Mouse (Mus musculus) large intestine, adult 2 months (tissue): Measurements from ENCODE around the gene Myo3b. TPM values are rescaled to one million over a fixed set of nuclear protein-coding genes. Genes with fewer than 3 reads are reported as not detected.
A peak's percentile ranks its signal among the peaks of the same experiment; 100 is the strongest.

Source experiments
- DNase-seq: peaks from one replicate; pipeline ENCODE4 v3.0.0-alpha.2; 2012; ENCODE audit warnings: low read depth, low spot score
- WGBS: fragments of 180-500 bp; shearing (Covaris S2); methylation state at CpG from one replicate; pipeline ENCODE4 v1.1.7; 2018; 5-methylcytosine and 5-hydroxymethylcytosine counted together
- polyA plus RNA-seq: library from polyadenylated mRNA; depleted of rRNA; stranded (reverse); fragments of >200 nt; gene quantifications from 2 replicates; pipeline ENCODE4 v1.2.3, GENCODE M21; 2012; rRNA removed

The Myo3b gene
- polyA plus RNA-seq, 1 experiment = 0.06 TPM

- 76% methylated on average over 2 of the region's 2 CpGs for WGBS
- DNase-seq = no peak
Observed at GRCm38 (mm10) chr2:70404301-70404700, 365.4 kb downstream of the Myo3b start.

GRCm38 (mm10) chr2:70406846-70407245 lies 367.9 kb downstream of the Myo3b start:
- DNase-seq = no peak
- WGBS = 57% methylated on average over 5 of the region's 5 CpGs

GRCm38 (mm10) chr2:70407729-70408128 lies 368.8 kb downstream of the Myo3b start:
- DNase-seq = no peak

GRCm38 (mm10) chr2:70410298-70410885 lies 371.5 kb downstream of the Myo3b start:
- 77% methylated on average over 4 of the region's 4 CpGs for WGBS

More at GRCm38 (mm10) chr2:70407729-70408128, 368.8 kb downstream of the Myo3b start:
- 75% methylated on average over 5 of the region's 5 CpGs for WGBS

GRCm38 (mm10) chr2:70412315-70412714 lies 373.4 kb downstream of the Myo3b start:
- WGBS = 25% methylated on average over 13 of the region's 13 CpGs
- peak; percentile 27 for DNase-seq

More at GRCm38 (mm10) chr2:70410298-70410885, 371.5 kb downstream of the Myo3b start:
- DNase-seq = no peak

- no peak for DNase-seq
- 80% methylated on average over 1 of the region's 1 CpGs for WGBS
Observed at GRCm38 (mm10) chr2:70414386-70414785, 375.5 kb downstream of the Myo3b start.

GRCm38 (mm10) chr2:70415521-70415920 lies 376.6 kb downstream of the Myo3b start:
- DNase-seq = no peak
- WGBS = 86% methylated on average over 1 of the region's 1 CpGs

GRCm38 (mm10) chr2:70419336-70419735 lies 380.4 kb downstream of the Myo3b start:
- WGBS = 32% methylated on average over 6 of the region's 6 CpGs
- DNase-seq = no peak

GRCm38 (mm10) chr2:70421144-70421874 lies 382.4 kb downstream of the Myo3b start:
- WGBS = 63% methylated on average over 13 of the region's 13 CpGs
- no peak for DNase-seq

- no peak for DNase-seq
- WGBS = 58% methylated on average over 11 of the region's 11 CpGs
Observed at GRCm38 (mm10) chr2:70425611-70426010, 386.7 kb downstream of the Myo3b start.

GRCm38 (mm10) chr2:70443035-70443434 lies 404.1 kb downstream of the Myo3b start:
- no peak for DNase-seq
- 16% methylated on average over 4 of the region's 4 CpGs for WGBS

GRCm38 (mm10) chr2:70444141-70444540 lies 405.2 kb downstream of the Myo3b start:
- DNase-seq = no peak
- WGBS = 27% methylated on average over 7 of the region's 7 CpGs

- WGBS = 16% methylated on average over 12 of the region's 12 CpGs
- DNase-seq = no peak
Observed at GRCm38 (mm10) chr2:70456205-70456604, 417.3 kb downstream of the Myo3b start.

- no peak for DNase-seq
- WGBS = 79% methylated on average over 1 of the region's 1 CpGs
Observed at GRCm38 (mm10) chr2:70463606-70464005, 424.7 kb downstream of the Myo3b start.

- no peak for DNase-seq
- WGBS = 34% methylated on average over 5 of the region's 5 CpGs
Observed at GRCm38 (mm10) chr2:70471136-70471535, 432.2 kb downstream of the Myo3b start.

- 2% methylated on average over 48 of the region's 48 CpGs for WGBS
- DNase-seq = no peak
Observed at GRCm38 (mm10) chr2:70471861-70472620, 433.1 kb downstream of the Myo3b start.

Other genes with a start within 250 kb of the Myo3b start
- not detected in 2 replicates for gene Ccdc173, start 249.6 kb upstream of the Myo3b start, polyA plus RNA-seq
- gene Phospho2, start 249.5 kb upstream of the Myo3b start, polyA plus RNA-seq = 24.4 and 46.2 TPM in 2 replicates
- 6.7 and 7.9 TPM in 2 replicates for gene Klhl23, start 217.2 kb upstream of the Myo3b start, polyA plus RNA-seq
- gene Ssb, start 177.6 kb upstream of the Myo3b start, polyA plus RNA-seq = 3.0 and 3.8 TPM in 2 replicates
- 4.0 and 4.5 TPM in 2 replicates for gene Mettl5, start 153.5 kb upstream of the Myo3b start, polyA plus RNA-seq
- 8.1 and 15.4 TPM in 2 replicates for gene Ubr3, start 141.9 kb upstream of the Myo3b start, polyA plus RNA-seq